Mouse (Mus musculus) adrenal gland, adult 2 months (tissue): Measurements from ENCODE around the gene Cdhr2. TPM values are rescaled to one million over a fixed set of nuclear protein-coding genes. Genes with fewer than 3 reads are reported as not detected.

Experiments used
- DNase-seq: peaks from one replicate; pipeline ENCODE4 v3.0.0; 2021
- polyA plus RNA-seq: library from polyadenylated mRNA; depleted of rRNA; stranded (reverse); fragments of >200 nt; gene quantifications from 2 replicates; pipeline ENCODE4 v1.2.3, GENCODE M21; 2012
- total RNA-seq, 2 experiments: library from RNA; stranded (reverse); gene quantifications; 2 replicates each; pipeline ENCODE4 v1.2.3; 2021

Gene Cdhr2
- total and polyA plus RNA-seq, 3 experiments, result 0.06 TPM; not detected in 2

DNA sequence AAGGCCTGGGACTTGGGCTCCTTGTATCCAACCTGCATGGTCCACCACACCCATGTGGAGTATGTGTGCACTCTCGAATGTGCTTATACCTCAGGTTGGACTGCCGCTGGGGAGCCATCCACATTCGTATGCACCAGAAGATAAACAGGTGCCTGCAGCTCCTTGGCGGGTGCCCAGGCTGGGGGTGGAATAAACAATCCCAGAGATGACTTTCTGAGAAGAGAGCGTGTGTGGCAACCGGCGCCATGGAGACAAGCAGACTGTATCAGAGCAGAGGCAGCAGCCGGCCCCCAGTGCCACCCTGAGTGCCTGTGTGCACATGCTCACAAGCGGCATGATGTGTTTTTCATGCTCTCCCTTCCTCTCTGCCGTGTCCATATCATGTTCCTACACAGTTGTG is 51.4 kb downstream of the Cdhr2 start:
- DNase-seq, result peak; percentile 10

- no peak for DNase-seq
Measured at GRCm38 (mm10) chr13:54753733-54754132, 52.5 kb downstream of the Cdhr2 start.

DNA sequence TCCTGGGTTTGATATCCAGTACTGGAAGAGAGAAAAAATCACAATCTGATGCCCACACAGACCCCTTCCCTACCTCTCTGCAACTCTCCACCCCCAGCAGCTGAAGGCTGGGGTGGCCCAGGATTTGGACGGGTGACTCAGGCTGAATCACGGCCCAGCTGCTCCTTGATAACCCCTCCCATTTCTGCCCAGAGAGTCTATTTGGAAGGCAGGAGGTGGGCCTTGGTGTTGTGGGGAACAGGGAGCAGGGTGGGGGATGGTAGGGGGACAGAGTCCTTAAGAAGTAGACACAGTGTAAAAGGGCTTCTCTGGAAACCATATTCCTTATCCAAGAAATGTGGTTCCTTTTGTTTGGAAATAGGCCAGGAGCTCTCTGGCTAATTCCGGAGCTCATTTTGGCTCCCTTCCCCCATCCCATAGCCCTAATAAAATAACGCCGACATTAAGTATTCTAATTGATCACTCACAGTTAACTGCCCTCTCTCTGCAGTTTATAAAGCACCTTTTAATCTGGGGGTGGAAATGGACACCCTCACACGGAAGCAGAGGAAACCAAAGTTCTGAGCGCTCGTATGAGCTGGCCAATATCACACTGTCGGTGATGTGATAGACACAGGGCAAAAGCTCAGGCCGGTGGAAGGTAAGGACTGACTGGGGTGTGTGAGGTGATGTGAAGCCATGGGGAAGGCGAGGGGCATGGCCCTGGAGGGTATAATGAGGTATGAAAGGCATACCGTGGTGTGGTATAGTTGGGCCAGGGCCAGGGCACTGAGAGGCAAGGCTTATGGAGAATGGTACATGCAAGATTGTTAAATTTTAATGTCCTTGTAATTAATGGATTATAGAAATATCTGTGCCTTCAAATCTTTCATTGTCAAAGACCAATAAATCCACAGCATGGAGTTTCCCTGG is 53.2 kb downstream of the Cdhr2 start:
- peak; percentile 32 for DNase-seq

GRCm38 (mm10) chr13:54755201-54755830 is 54.1 kb downstream of the Cdhr2 start:
- no peak for DNase-seq

DNA sequence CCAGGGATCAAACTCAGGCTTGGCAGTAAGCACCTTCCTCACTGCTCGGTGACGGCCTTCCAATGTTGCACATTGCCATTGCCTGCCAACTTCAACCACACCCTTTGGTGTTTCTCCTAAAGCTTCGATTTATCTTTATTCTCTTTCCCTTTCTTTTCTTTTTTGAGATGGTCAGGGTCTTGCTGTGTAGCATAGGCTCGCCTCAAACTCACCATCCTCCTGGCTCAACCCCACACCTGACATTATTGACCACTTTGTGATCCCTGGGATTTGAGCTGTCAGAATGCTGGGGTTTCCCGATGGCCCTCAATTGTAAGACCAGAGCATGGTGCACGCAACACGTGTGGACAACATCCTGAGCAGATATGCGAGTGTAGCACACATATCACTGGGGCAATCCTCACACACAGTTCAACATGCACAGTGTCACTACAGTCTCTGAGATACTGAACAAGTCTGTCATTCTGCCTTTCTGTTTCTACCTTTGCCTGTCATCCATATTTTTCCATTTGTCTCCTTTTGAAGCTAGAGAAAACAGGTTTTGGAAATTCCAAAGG is 55.0 kb downstream of the Cdhr2 start:
- DNase-seq, result no peak

GRCm38 (mm10) chr13:54757093-54757830 is 56.0 kb downstream of the Cdhr2 start:
- DNase-seq, result no peak

- DNase-seq, result peak; percentile 85
Measured at GRCm38 (mm10) chr13:54758045-54758755, 56.9 kb downstream of the Cdhr2 start.

DNA sequence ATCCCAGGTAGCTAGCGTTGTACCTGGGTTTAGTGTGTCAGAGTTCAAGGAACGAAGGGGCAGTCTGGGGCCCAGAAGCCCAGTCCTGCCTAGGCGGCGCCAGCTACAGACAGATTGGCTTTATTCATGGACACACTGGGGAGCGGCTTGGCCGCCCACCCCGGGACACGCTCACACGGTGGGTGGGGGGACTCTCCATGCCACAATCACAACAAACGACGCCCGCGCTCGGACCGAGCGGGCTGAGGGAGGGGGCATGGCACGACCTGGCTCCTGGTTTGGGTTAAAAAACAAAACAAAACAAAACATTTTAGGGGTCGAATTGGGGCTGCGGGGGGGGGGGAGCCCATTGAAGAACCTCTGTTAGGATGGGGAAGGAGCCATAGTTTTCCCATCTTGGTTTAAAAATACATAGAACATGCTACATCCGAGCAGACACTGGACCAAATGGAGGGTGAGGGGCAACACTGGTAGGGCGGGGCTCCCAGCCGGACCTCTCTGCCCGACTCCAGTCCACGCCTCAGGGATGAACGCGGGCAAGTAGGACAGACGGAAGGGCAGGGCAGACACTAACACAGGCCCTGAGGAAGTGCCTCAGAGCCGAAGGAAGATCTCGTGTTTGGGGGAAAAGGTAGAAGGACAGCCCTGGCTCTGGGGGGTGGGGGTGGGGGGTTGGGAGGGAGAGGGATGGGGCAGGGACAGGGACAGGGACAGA is 57.7 kb downstream of the Cdhr2 start:
- DNase-seq, result no peak

- DNase-seq, result no peak
Measured at GRCm38 (mm10) chr13:54759496-54759895, 58.2 kb downstream of the Cdhr2 start.

DNA sequence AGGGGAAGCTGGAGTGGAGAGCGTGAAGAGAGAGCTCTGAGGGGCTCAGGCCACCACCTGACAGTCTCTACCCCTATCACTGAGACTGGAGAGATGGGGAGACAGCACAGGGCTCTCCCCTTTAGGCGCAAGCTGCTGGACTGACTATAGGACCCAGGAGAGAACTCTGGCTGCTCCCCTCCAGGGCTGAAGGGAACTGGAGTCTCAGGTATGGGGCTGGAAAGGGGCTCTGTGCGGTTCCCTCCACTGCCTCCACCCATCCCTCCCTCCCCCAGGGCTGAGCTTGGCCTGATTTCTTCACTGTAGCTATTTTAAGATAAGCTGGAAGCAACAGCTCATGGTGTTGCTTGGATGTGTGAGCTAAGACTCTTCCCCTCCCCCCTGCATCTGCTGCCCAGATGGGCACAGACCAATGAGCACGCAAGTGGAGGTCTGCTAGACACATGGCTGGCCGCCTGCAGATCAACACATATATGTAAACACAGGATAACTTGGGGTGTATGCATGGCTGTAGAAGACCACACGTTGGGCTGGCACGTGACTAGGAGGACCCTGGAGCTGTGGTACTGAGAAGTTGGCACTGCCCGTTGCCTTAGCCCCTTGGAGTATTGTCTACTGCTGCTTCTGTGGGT is 59.0 kb downstream of the Cdhr2 start:
- DNase-seq, result no peak

- no peak for DNase-seq
Measured at GRCm38 (mm10) chr13:54760906-54761305, 59.6 kb downstream of the Cdhr2 start.

- no peak for DNase-seq
Measured at GRCm38 (mm10) chr13:54765281-54766191, 64.3 kb downstream of the Cdhr2 start.

GRCm38 (mm10) chr13:54766192-54766768 is 65.0 kb downstream of the Cdhr2 start, which contains the start of gene Sncb:
TSS of gene Sncb (minus strand) at chr13:54766595.
- DNase-seq, result peak; percentile 79

DNA sequence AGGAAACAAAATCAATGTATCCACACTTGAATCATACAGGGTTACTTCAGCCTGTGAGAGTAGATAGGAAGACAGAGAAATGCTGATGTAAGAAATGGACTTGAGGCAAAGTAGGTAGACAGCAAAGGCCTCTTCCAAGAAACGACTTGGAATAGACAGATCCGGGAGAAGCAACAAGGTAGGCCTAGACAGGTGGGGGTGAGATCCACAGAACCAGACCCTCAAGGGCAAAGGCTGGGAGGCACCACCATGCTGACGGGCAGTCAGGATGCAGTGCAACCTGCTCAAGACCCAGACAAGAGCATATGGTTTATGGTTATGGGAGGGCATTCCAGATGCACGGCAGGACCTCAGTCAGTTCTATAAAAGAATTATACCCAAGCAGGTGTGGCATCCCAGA is 65.8 kb downstream of the Cdhr2 start:
- DNase-seq, result no peak

GRCm38 (mm10) chr13:54780592-54780991 is 79.3 kb downstream of the Cdhr2 start:
- peak; percentile 45 for DNase-seq

GRCm38 (mm10) chr13:54781086-54781485 is 79.8 kb downstream of the Cdhr2 start:
- no peak for DNase-seq

DNA sequence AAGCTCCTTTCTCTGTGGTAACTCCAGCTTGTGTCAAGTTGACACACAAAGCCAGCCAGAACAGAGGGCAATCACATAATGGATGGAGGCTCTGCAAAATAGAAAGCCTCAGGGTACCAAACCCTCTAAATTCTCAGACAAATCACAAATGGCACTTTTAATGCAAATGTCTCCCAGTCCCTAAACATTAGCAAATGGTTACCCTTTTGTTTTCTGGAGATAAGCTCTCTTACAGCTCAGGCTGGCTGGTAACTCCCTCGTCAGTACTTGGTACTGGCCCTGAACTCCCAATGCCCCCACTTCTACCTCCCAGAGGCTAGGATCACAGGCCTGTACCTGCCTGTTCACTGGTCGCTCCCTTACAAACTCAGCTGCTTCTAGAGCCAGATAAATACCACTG is 82.0 kb downstream of the Cdhr2 start:
- no peak for DNase-seq

- DNase-seq, result no peak
Measured at GRCm38 (mm10) chr13:54783698-54784097, 82.4 kb downstream of the Cdhr2 start, which contains the start of gene Eif4e1b. TSS of gene Eif4e1b (plus strand) at chr13:54783998.
